Mouse (Mus musculus) ovary, postnatal 36 days (tissue): ENCODE measurements around the gene Pkd1.

Source experiments
- DNase-seq: peaks from one replicate; pipeline ENCODE4 v3.0.0; 2022; ENCODE audit warnings: low spot score, mixed read lengths

Pkd1 gene

DNA sequence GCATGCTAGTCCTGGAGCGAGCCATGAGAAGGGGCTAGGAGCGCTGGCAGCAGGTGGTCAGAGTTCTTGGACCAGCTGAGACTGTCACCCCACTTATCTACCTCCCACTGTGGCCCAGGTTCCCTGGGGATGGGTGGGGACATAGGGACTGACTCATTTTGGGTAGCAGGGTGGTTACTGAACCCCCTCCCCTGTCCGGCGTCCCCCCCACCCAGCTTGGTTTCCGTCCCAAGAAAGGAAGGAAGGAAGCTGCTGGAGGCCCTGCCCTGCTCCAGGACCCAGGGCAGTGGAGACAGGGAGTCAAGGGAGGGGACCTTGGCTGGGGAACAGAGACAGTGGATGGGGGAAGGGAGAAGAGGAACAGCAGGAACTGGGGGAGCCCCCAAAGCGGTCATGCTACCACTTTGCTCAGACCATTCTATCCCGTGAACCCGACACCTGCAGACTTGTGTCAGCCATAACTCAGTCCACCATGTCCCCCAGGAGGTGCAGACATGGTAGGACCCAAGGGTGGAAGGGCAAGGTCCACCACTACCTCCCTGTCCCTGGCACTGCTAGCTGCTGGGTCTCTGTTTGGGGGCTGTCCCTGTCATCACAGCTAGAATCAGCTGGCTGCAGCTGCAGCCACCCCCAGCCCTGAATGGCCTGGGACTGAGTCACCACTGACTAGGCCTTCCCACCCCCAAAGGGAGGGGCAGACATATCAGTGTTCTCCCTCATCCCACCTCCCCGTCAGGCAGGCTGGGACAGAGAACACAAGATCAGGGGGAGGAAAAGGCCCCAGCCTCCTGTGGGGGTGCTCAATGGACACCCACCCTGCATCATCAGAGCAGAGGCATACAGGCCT lies 95.5 kb downstream of the Pkd1 start:
- DNase-seq, result no peak

DNA sequence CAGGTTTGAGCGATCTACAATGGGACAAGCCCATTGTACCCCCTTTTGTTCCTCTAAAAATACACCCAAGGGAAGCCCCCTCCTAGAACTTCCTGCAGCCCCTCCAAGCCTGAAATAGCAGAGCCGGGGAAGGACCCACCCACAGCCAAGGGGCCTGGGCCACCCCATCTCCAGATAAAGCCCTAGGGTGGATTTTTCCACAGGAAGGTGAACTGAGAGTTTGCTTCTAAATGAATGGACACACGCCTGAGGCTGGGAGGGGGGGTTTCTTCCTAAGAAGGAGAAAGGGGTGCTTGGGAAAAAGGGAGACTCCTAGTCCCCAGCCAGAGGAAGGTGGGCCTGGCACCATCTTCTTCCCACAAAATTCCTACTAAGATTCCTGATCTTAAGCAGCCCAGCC lies 96.3 kb downstream of the Pkd1 start:
- no peak for DNase-seq
